Mouse (Mus musculus) kidney, postnatal 14 days (tissue): ENCODE data around the gene Polr1d.

ENCODE experiments used
- DNase-seq: peaks from one replicate; pipeline ENCODE4 v3.0.0; 2022; ENCODE audit warnings: mixed read lengths

The Polr1d gene

DNA sequence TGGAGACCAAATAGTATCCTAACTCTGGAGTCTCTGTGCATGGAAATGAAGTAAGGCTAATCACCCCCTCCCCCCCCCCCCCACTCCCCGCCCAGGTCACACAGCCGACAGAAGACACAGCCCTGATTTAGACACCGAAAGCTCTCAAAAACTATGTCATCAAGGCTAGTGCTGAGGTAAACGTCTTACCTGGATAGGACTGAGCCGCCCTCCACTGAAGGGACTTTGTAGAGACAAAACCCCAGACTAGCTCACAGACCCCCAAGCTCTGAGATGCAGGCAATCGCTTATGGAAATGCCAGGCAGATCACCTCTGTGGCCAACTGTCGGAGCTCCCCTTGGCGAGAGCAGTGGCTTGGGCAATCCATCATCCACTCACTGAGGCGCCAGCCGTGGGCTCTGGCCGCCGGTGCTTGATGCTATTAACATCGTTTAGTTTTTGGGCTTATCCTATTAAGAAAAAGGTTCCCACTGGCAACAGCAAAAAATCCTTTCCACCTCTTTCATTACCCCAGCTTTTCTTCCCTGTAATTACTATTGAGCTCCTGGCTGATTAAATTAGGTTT, 78.0 kb downstream of the Polr1d start:
- no peak for DNase-seq

DNA sequence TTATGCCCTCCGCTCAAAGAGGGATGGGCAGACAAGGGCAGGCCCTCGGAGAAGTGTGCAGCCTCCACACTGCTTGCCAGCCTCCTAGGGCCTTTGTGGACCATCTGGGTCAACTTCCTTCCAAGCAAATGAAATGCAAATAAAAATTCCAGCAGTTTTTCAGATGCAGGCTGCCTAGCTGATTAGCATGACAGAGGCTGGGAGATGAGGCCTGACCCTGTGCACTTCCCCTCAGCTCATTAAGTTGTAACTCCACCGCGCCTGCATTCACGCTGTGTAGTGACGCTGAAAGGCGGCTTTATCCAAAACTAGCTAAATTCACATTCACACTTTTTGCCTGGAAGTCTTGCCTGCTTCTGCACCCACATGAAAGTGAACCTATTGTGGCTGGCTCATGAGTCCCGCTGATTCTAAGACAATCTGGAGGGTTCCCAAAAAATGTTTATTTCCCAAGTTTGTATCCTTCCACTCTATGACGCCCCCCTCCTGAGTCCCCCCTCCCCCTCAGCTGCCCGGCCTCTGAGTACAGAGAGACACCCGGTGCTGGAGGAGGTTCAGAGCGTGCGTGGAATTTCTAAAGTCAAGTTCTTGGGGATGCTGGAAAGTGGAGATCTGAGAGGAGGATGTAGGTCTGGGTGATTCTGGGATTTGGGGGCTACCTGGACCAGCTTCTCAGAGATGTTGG, 78.7 kb downstream of the Polr1d start:
- DNase-seq, result no peak

DNA sequence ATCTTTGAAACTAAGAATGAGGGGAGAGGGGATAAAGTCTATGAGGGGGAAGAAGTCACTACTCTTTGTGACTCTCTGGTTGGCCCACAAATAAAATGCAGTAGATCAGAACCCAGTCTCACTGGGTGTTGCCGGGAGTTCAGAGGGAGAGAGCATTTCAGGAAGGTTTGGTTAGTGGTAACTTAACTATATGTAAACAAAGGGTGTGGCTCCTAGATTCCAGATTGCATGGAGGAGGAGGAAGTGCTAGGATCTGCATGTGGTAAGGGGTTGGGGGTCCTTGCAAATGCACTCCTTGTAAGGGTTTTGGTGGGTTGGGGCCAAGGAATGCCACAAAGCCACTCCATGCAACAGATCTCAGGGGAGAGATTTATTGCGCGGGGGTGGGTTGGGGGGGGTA, 79.5 kb downstream of the Polr1d start:
- no peak for DNase-seq

DNA sequence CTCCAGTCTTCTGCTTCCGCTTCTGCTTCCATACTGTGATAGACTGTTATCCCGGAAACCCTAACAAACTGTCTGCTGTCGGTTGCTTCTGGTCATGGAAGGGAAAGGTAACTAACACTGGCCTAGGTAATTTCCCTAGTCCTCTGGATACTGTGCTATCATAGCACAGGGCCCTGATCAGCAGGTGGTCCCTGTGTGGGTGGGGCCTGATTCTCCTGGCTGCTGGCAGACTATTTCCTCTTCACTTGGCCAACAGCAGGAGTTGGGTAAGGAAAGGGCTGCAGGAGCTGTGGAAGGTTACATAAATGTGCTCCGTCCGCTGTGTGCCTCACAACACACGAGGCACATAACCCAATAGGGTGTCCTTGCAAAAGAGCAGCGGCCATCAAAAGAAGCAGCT, 80.6 kb downstream of the Polr1d start:
- no peak for DNase-seq

DNA sequence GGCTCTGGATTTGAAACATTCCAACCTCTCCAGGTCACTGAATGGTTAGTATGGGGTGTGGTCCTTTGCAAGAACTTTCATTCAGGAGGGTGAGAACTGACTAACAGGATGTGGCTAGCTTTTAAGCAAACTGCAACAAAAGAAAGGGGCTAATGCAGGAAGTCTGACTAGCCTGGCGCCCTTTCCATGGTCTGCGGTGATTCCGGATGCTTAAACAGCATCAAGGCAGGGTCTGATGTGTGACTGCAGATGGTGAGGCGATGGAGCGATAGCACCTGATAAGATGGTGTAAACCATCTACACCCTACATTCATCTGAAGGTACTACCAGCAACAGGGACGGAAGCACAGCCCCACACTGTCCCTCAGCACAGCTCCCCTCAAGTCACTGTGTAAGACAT, 82.5 kb downstream of the Polr1d start:
- DNase-seq, result no peak

DNA sequence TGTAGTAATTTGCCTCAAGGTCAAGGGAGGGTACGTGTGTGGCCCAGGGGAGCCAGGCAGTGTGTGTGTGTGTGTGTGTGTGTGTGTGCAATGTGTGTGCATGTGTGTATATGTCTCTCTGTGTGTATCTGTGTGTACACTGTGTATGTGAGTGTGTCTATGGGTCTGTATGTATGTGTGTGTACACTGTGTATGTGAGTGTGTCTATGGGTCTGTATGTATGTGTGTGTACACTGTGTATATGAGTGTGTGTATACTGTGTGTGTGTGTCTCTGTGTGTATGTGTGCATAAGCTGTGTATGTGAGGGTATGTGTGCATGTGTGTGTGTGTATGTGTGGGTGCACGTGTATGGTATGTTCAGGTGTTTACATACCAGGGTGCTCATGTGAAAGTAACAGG, 82.9 kb downstream of the Polr1d start:
- DNase-seq, result no peak
